Mouse (Mus musculus): Measurements from ENCODE around the gene Ebf1.

DNA sequence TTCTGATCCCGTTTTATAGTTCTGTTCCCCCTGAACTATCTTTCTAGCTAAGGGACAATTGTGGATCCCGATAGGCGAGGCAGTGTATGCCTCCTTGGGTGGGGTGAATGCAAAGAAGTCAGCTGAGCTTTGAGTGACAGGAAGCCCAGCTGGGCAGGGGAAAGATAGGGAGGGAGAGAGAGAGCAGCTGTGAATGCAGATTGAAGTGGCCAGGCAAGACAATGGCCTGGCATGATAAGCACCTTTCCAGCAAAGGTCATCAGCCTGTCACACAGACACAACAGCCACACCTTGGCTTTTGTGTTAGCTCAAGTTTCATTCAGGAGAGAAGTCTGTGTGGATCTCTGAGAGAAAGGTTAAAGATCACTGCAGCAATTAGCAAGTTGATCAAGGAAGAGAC lies 129.6 kb downstream of the Ebf1 start:
- TF ChIP-seq TAL1 (IDR thresholded peaks at IDR 0.05; ENCODE audit: low read length), result no peak
- no peak for TF ChIP-seq GATA1 (IDR thresholded peaks at IDR 0.05; ENCODE audit: low read length)

Measured in erythroblast, embryonic 14.5 days (primary cell).